Mouse (Mus musculus) spleen, postnatal 36 days (tissue): Measurements from ENCODE around the gene Dok5.

ENCODE experiments used
- DNase-seq, 2 experiments: peaks; one replicate each; pipeline ENCODE4 v3.0.0; 2022; ENCODE audit warnings: low spot score in 2 of 2, mixed read lengths in 1 of 2

The Dok5 gene

DNA sequence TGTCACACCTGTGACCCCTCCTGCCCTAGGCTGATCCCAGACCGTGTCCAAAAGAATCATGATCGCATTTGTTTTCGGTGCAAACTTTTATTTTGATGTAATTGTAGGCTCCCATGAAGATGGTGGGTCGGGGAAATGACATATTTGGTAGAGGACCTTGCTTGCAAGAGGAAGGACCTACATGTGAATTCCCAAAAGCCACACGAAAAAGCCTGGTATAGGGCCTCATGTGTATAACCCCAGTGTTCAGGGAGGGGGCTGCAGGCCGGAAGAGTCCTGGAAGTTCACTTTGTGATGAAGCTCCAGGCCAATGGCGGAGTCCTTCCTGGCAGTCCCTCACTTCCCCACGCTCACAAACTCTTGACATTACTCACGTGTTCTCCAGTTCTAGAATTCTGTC is 7.3 kb downstream of the Dok5 start:
- DNase-seq, result no peak

DNA sequence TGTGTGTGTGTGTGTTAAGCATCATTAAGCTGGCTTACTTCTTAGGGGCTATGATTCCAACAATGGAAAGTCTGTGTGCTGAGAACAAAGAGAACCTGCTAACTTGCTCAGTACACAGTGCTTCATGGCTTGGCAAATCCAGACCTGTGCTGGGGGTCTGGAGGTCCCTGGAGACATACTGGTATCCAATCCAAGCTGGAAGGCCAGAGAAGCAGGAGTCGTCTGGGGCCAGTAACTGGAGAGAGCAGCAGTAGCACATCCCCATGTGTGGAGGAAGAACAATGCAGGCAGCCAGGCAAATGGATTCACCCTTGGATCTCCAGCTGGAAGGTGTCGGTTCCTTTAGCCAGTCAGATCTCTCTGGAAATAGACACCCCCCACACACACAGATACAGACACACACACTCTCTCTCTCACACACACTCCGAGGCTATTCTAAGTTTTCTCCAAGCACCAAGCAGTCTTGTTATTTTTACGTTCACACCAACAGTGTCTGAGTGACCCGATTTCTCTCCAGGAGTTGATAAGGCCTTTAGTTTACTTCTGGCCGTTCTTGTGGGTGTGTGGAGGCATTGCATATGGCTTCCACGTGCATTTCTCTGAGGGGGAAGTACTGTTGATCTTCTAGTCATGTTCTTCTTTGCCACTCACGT is 8.2 kb downstream of the Dok5 start:
- DNase-seq, result no peak

DNA sequence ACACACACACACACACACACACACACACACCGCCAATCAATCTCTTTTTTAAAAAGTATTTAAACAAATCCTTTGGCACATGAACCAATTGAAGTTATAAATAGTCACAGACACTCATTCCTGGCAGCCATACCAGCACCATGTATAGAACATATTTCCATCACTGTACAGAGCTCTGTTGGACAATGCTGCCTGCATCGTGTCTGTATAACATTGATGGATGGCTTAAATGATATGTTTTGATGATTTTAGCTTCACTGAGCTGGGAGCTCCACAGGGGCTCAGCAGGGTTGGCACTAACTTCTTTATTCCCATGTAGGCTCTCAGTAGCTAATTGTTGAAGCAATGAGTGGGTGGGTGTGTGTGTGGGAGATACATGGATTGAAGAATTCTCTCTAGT is 11.9 kb downstream of the Dok5 start:
- no peak for DNase-seq

DNA sequence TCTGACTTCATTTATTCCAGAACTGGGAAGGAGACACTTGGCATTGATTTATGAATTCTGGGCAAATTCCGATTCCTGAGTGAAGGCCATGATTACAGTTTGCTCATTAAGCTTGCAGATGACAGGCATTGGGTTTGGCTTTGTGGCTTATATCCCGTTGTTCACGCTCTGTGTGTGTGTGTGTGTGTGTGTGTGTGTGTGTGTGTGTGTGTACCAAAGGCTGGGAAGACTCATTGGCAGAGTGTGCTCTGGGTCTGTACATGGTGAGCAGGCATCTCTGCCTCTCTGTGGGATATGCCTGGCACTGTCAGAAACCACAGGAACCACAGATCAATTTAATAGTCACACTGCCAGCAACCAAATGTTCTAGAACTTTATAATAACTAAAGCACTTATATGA is 17.3 kb downstream of the Dok5 start:
- DNase-seq, result no peak

DNA sequence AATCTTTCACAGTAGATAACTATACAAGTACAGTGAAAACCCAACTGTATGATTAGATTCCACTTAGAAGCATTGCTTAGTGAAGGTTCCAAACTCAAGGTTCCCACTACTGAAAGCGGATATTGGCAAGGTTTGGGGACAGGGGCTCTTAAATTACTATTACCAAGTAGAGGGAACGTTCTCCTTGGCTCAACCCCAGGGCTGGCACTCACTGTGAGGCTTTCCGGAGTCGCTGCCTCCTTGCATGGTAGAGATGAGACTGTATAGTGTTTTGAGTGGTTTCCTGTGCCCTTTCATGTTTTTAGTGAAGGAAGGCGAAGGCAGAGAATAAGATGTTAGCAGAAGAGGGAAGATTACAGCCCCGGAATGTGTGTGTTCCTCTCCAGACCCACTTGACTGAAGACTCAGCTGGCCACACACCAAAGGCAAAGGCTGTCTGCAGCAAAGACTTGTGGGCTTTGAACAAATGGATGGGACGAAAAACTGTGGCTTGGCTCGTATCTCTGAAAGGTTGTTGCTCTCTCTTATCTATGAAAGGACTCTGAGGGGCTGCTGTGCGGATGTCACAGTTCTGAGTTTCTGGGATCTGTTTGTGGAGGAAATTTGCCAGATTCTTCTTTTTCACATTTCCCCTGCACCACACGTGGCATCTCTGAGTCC is 20.7 kb downstream of the Dok5 start:
- DNase-seq, result no peak

DNA sequence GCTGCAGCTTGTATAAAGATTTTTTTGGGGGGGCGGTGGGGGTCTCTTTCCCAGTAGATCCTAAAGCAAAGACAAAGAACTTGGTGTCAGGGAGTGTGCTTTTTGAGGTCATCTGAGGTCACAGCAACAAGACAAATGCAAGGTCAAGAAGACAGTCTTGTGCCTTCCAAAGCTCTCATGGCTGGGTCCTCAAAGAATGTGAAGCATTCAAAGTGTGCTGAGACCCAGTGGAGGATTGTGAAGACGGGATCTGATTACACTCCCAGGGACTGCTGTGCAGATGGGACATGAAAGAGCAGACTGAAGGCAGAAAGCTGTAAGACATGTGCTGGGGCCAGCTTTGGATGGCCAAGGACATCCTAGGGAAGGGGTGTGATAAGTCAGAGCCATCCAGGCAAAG is 24.2 kb downstream of the Dok5 start:
- DNase-seq, result no peak

DNA sequence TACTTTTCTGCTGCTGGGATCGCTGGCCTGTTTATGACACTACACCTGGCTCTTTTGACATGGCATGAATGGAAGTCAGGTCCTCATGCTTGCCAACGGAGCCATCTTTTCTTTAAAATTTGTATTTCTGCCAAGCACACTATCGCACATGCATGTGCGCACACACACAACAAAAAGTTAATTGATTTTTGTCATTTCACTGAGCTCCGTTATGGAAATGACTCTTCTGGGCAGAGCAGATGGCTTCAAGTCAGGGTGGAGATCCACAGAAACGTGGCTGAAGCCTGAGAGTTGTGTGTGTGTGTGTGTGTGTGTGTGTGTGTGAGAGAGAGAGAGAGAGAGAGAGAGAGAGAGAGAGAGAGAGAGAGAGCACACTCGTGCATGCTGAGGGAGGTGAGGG is 25.1 kb downstream of the Dok5 start:
- DNase-seq, result no peak

DNA sequence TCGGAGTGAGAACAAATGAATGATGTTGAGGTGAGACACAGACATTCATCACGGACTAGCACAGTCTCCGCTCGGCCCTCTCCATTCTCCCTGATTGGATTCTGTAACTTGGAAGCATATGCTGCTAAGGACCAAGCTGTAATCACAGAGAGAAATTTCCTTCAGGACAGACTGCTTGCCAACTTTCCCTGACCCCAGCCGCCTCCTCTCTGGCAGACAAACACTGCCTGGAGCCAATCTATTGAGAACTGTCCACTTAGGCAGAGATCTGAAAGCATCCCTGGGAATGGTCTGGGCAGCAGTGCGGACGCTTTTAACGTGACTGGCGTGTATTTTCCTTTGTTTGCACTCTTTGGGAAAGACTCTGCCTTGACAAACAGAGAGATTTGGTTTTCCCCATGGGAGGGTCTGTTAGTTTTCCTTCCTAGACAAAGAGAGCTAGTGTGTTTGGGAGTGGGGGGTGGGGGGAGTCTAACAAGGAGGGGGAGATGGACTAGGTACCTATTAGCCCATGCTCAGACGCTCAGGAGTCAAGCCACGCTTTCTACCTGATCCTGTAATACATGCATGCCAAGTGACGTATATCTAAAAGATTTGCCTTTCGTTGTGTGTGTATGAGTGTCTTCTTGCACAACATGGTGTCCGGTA is 25.7 kb downstream of the Dok5 start:
- no peak for DNase-seq

DNA sequence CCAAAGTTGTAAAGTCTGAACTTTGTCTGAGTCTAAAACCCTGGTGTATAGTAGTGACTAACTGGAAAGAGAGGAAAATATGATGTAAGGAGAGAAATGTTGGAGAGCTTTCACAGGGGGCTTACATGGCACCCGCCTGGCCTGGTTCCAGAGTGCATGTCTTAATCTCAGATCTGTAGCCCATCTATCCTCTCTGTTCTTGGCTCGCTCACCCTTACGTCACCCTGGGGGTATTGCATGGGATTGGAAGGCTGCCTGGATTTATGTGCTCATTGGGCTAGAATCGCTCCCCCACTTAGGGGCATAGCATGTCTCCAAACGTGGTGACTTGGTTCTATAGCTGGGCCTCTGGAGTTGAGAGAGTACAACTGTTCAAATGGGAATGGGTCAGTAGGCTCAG is 26.6 kb downstream of the Dok5 start:
- DNase-seq, result no peak

DNA sequence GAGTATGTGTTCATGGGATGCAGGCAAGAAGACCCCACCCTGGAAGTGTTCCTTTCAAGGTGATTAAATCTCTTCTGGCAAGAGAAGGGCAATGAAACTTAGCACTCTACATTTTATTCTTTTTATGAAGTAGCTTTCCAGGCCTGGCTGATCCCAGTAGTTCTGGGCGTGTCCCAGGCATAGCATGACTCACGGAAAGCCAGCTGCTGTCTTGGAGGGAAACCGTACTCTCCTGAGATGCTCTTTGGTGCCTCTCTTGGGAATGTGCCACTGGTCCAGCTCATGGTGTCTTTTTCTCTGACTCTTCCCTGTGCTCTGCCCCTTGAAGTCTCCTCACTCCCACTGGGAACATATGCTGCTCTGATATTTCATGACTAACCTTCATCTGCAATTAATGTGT is 33.1 kb downstream of the Dok5 start:
- no peak for DNase-seq

DNA sequence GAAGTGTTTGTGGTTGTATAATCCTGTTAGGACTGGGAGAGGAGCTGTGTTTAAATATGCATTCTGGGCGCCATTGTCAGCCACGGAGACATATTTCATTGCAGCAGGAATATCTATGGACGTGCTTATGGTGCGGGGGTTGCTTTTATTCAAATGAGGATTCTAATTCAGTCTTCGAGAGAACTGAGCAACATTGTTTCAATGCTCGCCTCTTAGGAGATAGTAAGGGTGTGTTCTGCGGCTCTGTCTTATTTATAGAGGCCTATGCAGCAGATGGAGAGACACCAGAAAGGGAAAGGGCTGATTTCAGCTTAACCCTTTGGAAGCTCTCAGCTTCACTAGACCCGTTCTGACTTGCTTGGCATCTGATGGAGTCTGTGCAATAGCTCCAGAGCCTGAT is 35.6 kb downstream of the Dok5 start:
- no peak for DNase-seq

DNA sequence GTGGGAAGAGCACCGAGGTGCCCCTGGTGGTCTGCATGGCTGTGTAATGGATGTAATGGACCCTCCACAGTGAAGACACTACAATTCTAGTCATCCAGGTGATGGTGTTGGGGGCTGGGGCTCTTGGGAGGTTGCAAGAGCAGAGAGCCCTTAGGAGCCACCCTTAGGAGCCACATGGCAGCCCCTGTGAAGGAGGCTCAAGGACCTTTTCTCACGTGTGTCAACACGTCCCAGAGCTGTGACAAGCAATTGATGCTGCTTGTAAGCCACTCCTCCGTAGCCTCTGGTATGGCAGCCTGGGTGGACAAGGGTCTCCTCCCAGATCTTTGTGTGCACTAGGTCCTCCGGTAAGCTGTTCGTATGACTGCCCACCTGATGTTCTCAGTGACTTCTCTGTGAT is 37.1 kb downstream of the Dok5 start:
- DNase-seq, result no peak

DNA sequence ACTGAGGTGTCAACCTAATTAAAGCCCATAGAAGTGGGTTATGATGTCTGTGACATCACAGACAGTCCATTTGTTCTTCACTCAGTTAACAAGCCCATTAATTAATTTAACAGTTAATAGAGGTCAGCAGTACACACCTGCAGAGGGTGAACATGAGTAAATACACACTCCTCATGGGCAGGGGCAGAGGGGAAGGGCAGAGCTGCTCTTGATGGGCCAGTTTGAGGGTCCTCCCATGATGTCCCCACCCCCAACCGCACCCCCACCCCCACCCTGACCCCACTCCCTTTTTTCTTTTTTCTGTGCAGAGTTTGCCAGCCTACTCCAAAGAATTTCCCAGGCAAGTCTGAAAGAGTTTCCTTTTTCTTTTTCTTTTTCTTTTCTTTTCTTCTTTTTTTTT is 39.9 kb downstream of the Dok5 start:
- no peak for DNase-seq

DNA sequence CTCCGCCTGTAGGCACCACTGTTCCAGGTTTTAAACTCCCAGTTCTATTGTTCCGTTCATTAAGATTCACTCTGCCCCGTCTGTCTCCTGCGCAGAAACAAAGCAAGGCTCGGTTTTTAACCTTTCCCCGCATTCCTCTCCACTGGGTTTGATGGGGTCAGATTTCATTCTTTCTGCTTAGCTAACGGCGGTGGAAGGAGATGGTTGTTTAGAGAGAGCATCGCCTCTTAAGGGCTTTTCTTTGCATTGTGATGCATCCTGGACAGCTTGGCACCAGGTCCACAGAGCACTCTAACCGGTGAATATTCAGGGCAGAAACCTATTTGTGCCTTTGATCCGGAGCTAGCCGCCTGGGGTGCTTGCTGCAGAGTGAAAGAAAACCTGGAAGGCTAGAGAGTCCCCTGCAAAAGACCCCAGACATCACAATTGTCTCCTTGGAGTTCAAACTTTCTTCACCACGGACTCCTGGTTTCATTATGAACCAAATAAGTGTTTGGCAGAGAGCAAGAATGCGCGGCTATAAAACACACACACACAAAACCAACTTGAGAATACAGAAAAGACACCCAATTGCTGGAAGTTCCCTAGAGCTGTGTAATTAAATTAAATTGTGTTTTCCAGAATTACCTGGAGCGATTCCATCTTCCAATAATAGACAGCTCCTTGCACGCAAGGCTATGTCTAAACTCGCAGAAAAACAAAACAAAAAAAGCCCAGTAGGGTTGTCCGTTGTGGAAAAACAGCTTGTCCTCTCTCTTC is 40.7 kb downstream of the Dok5 start:
- no peak for DNase-seq

DNA sequence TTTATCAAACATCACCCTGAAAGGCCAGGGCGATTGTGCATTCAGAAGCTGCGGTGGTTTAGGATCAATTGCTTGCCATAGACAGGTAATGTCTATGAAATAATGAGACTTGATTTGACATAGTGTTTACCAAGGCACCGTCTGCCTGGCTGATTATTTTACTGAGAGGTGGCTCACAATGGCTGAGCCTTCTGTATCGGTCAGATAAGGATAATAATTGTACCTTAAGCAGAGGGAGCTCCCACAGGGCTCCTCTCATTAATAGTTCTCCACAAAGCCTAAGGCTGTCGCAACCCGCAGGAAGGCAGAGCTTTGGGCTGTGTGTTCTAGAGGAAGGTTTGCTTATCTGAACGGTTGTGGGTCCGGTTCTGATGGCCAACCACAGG is 41.3 kb downstream of the Dok5 start:
- DNase-seq, result no peak

DNA sequence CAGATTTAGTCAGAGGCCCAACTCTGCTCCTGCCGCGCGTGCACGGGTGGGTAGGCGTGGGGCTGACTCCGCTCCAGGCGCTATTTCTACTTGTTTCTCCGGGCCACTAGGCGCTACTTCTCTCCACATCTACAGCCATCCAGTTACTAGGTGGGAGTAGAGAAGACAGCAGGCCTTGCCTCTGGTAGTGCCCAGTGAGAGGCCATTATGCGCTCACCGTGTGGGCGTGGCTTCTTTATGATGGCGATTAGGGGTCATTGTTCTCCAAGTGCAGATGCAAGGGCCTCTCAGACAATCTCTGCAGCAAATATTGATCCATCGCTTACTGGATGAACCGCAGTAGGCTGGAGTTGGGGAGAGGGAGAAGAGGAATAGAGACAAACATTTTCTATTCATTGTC is 44.0 kb downstream of the Dok5 start:
- no peak for DNase-seq

DNA sequence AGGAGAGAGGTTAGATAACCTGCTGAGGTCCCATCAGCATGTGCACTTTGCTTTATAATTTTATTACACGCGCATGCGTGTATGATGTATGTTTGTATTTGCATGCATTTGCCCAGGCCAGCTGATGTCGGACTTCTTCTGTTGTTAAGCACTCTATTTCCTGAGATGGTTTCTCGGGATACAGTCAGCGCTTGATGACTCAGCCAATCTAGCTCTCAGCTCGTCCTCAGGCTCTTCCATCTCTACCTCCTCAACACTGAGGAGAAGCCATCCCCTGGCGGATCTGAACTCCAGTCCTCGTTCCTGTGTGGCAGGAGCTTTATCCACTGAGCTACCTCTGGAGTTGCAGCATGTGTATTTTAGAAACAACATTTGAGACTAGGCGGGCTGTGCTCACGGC is 44.5 kb downstream of the Dok5 start:
- no peak for DNase-seq

DNA sequence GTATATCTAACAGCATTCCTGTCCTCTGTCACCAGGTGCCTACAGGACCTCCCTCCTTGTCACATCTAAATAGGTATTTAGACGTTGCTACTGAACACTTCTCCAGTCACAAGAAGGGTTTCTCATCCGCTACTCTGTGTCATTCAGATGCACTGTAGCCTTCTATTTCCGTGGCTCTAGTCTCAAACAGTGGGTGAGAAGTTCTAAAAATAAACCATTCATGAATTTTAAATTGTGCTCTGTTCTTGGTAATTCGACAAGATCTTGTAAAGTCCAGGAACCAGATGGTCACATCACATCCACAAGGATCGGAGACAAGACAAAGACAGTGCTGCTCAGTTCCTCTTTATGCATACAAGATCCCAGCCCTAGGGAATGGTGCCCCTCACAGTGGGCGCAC is 46.0 kb downstream of the Dok5 start:
- DNase-seq, result no peak

DNA sequence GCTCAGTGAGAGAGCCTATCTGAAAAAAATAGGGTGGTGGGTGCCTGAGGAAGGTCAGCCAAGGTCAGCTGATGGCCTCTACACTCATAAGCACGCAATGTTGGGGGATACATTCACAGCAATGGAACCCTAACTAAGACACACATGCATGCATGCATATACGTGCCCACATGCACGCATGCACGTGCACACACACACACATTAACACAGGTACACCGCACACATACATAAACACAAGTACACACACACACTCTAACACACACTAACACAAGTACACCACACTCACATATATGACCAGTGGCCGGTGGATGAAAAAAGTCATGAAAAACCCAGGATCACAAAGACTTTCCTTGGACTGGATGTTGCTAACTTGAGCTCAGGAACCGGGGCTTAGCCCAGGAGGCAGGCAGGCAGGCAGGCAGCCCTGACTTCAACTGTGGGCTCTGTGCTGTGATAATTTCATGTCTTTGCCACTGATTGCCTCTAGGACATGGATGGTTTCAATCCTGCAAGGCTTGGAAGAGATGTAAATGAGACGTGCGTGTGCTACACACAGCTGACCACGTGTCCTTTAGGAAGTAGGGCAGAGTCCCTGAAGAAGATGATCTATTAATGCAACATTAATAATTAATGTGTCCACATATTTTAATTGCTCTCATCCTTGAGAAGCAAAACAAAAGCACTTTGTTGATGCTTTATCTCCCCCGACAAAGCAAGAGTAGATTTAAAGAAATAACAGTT is 48.6 kb downstream of the Dok5 start:
- no peak for DNase-seq

DNA sequence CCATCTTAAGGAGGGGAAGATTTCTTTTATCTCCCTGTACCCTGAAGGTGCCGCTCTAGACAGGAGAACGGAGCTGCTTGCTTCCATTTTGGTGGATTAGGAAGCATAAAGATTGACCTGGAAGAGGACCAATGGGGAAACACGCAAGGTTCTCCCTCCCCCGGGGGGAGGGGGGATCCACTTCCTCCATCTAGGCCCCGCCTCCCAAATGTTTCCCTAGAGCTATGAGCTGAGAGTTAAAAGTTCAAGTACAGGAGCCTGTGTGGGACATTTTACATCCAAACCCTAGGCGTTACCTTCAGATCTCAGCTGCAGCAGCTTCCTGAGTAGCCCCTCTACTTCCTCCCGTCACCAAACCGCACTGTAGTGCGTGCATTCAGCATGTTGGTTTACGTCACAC is 56.5 kb downstream of the Dok5 start:
- no peak for DNase-seq

DNA sequence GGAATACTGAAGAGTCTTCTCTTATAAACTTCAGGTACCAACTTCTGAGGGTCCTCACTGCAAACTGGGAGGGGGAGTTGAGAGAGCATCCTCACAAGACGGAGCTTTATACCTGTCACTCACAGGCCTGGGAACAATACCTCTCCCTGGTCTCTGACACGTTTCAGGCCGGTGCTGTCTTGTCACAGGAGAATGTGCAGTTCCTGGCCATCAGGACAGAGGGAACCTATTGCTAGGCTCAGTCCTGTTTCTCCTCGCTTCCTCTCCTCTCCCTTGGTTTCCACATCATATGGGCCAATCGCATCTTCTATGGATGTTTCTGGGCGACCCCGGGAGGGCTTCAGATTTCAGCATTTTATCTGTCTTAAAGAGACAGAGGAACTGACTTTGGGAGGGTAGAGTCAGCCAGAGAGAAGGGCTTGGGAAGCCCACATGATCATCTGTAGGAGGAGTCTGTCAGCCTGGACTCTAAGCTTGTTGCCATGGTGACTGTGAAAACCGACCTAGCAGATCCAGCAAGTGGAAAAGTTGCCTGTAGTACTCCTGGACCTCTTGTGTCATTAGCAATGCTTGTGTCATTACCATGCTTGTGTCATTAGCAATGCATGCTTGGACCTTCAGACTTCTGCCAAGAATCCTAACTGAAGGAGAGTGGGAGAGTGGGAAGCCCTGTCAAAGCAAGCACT is 59.9 kb downstream of the Dok5 start:
- no peak for DNase-seq

DNA sequence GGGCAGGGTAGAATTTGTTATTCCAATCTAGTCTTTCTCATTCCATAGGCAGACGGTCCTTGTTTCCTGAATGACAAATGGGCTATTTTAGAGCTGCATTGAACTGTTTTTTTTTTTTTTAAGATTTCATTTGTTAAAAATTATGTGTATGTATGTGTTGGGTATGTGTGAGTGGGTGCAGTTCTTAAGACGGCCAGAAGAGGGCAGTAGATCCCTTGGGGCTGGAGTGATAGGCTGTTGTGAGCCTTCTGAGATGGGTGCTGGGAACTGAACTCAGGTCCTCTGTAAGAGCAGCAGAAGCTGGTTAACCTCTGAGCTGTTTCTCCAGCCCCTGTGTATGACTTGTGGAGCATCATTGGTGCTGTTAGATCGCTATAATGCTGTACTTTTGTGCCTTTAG is 63.6 kb downstream of the Dok5 start:
- no peak for DNase-seq
